Mouse (Mus musculus) cerebellum, adult 8-10 months (tissue): ENCODE data around the gene Scamp1.

Experiments used
- DNase-seq: peaks from one replicate; pipeline ENCODE4 v3.0.0; 2022

Scamp1 gene

GRCm38 (mm10) chr13:94268201-94268600 is 17.5 kb downstream of the Scamp1 start:
- DNase-seq, result no peak

DNA sequence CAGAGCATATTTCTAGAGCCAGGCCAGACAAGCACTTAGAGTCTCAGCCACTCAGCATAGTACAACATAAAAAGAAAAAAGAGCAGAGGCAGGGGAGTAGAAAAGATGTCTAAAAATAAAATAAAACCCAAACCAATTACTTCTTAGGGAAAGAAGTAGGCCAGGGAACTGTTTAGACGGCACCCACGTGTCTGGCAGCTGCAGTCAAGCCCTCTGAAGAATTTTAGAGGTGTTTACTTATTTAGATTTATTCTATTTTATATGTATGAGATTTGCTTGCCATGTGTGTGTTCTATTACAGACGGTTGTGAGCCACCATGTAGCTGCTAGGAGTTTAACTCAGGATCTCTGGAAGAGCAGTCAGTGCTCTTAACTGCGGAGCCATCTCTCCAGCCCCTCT is 18.5 kb downstream of the Scamp1 start:
- DNase-seq, result no peak

DNA sequence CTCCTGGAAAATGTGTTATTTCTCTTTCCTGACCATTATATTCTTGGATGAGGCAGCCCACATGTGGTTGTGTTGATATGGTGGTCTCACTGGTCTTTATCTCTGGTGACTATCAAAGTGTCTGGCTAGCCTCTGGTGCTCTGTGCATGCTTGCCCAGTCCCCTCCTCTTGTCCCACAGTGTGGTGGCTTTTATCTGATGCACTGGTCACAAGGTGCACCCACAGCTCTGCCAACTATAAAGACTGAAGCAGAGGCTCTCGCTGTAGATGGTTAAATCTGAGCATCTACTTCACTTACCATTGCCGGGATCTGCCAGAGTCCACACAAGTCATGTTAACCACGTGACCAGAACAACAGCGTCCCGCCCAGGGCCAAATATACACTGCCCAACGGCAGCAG is 19.1 kb downstream of the Scamp1 start:
- no peak for DNase-seq

GRCm38 (mm10) chr13:94265291-94265690 is 20.4 kb downstream of the Scamp1 start:
- DNase-seq, result no peak

GRCm38 (mm10) chr13:94263943-94264342 is 21.7 kb downstream of the Scamp1 start:
- DNase-seq, result no peak

DNA sequence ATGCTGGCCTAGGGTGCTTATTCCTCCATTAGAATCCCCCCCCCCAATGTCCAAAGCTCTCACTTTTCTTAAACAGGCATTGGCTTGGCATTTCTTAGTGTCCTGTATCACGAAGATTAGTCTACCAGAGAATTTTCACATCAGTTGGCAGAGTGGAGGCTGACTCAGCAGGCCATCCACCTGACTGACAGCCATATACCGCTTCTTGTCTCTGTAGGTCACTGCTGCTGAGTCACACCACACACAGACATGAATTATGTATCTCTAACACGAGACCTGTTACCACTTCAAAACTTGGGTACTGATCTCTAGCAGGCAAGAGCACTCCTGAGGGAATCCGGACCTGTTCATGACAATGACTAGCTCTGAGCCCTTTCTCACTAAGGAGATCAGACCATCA is 23.1 kb downstream of the Scamp1 start:
- DNase-seq, result peak; percentile 30

- peak; percentile 39 for DNase-seq
Measured at GRCm38 (mm10) chr13:94261624-94262023, 24.0 kb downstream of the Scamp1 start.

DNA sequence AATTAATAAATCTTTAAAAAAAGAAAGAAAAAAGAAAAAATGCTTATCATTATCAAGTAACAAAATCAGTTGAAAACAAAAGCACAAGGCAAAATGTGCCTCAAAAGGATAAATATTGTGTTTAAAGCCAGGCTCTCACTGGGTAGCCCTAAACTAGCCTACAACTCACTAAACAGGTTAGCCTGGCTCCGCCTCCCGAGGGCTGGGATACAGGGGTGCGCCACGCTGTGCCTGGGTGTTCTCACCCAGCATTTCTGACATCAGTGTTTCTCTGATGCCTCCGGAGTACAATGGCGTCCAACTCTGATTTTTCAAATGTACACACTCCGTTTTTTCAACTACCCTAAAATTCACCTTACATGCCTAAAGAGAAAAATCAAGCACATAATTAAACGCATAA is 24.7 kb downstream of the Scamp1 start:
- DNase-seq, result no peak

- DNase-seq, result no peak
Measured at GRCm38 (mm10) chr13:94259210-94259609, 26.4 kb downstream of the Scamp1 start.

DNA sequence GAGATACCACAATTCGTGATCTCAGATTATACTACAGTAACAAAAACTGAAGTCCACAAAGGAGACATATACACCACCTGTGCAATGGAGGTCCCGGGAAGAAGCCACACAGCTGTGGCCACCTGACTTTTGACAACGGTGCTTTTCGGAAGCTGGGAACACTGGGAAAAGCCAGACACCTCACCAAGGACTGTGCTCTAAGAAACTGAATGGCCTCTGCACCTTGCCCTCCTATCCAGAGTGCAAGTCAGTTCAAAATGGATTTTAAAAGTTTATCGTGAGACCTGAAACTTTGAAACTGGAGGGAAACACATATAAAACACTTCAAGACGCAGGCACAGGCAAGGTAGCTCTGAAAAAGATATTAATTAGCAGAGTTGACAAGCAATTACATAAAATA is 27.1 kb downstream of the Scamp1 start:
- DNase-seq, result no peak

- DNase-seq, result no peak
Measured at GRCm38 (mm10) chr13:94257711-94258110, 27.9 kb downstream of the Scamp1 start.

- no peak for DNase-seq
Measured at GRCm38 (mm10) chr13:94255176-94255575, 30.5 kb downstream of the Scamp1 start.

GRCm38 (mm10) chr13:94254286-94254685 is 31.4 kb downstream of the Scamp1 start:
- DNase-seq, result no peak

DNA sequence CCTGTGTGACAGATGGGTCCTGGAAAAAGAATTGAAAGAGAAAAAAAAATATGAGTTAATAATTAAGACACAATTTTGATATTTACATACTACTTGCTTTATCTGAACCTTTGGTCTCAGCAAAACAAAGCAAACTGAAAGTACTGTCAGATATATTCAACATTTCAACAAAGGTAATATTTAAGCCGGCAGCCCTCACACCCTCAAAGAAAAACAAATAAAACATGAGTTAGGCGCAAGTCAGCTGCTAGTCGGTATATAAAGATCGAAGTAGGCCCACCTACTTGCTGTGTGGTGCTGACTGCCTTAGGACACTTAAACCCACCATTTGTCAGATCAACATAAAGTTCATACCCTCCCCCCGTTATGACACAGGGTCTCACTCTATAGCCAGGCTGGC is 32.6 kb downstream of the Scamp1 start:
- DNase-seq, result no peak

DNA sequence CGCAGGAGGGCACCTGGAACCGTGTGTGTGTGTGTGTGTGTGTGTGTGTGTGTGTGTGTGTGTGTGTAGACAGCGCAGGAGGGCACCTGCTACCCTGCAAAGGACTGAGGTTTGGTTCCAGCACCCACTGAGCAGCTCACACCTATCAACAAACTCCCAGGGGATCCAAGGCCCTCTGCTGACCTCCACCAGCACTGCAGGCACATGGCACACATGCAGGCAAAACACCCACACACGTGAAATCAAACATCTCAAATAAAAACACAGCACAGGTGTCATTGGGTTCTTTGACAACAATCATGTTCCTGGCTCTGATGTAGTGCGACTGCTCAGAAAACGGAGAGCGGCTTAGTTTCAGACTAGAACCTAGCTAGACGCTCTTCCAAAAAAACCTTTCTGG is 34.9 kb downstream of the Scamp1 start:
- DNase-seq, result no peak

DNA sequence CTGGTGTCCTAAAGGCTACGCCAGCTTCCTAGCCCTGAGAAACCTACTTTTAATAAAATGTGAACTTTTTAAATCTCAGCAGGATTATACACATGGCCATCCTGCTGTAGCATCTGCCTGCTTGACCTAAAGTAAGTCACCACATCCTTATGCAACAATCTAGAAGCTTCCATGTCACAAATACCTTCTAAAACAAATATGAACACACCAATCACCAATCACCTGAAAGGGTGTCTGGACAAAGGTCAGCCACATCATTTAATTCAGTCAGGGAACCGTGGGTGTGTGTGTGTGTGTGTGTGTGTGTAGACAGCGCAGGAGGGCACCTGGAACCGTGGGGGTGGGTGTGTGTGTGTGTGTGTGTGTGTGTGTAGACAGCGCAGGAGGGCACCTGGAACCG is 35.5 kb downstream of the Scamp1 start:
- no peak for DNase-seq

DNA sequence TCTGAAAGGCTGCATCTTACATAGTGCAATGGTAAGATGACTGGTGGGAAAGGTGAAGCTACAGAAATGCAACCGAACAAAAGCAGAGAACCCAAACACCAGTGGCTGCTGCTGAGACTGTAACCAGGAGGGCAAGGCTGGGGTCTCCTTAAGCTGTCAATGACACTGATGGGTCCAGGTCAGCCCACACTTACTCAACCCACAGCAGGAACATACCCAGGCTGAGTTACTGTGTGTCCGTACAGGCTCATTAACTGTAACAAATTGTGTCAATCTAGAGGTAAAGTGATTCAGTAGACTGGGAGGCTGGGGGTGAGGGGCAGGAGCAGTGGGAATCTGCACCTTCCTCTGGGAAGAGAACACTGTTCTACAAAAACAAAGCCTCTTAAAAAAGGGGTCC is 42.8 kb downstream of the Scamp1 start:
- DNase-seq, result no peak

GRCm38 (mm10) chr13:94241892-94242524 is 43.6 kb downstream of the Scamp1 start:
- DNase-seq, result no peak

DNA sequence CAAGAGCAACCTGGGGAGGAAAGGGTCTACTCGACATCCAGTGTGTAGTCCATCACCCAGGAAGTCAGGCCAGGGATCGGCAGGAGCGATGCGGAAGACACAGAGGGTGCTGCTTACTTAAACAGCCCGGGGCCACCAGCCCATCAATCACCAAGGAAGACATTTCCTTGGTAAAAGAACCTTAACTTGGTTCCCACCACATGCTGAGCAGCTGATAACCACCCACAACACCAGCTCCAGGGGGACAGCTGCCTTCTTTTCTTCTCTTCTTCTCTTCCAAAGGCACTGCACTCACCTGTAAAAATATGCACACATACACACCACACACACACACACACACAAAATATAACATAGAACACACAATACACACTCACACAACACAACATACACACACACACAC is 44.8 kb downstream of the Scamp1 start:
- DNase-seq, result no peak

- DNase-seq, result no peak
Measured at GRCm38 (mm10) chr13:94240111-94240510, 45.5 kb downstream of the Scamp1 start.

GRCm38 (mm10) chr13:94239488-94239887 is 46.2 kb downstream of the Scamp1 start:
- no peak for DNase-seq

DNA sequence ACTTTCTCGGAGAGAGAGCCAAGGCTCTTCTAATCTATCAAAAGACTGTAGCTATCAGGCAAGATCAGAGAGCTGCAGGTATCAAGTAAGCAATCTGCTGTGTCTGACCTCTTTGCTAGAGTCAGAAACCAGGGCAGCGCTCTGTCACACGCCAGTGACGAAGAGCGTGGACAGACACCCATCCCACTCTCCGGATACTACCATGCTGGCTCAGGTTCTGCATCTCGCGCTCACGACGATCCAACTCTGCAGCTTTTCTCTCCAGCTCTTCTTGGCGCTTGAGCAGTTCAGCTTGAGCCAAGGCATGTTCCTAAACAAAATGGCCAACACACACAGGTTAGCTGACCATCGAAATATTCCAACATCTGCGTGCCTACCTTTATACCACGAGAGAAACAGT is 53.8 kb downstream of the Scamp1 start:
- no peak for DNase-seq

- no peak for DNase-seq
Measured at GRCm38 (mm10) chr13:94224717-94225705, 60.6 kb downstream of the Scamp1 start.

DNA sequence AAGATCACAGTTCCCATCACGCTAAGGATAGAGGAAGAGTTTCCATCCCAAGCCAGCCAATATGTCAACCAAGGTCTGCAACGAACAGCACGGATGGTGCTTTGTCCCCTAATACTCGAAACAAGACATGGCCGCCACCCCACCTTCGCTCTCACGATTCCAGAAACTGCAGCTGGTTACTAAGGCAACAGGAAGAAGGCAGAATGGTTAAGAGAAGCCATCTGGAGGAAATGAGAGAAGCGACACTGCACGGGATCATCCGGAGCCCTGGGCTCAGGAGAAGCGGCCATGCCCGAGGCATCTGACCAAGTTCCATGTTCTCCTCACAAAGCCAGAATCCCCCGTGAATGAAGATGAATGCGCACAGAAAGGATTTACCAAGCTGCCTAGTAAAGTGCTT is 62.0 kb downstream of the Scamp1 start:
- DNase-seq, result no peak
